In genomic region chr1:120757283-120757821, GRCm38 (mm10) we compare ENCODE assay signal across 10 mouse cellular contexts.
DNase-seq lines count a peak whose midpoint lies in the region; ATAC-seq and TF ChIP-seq lines count a peak whose summit lies in the region.
"Had no signal": no experiment of that assay in that cellular context is flagged by ENCODE, and none has a peak within 500 bp of the region (broad histone marks: within the 10 kb centered on the region; RNA-seq: fewer than 3 reads in every experiment).

No protein-coding gene starts in this region.

- no peaks in the 10 kb centered on the region for H3K27me3 ChIP-seq in intestine, postnatal 0 days (replicated peaks; ENCODE audit: control insufficient read depth, insufficient read depth, low read length)
- H3K27me3 ChIP-seq: CH12.LX had no signal

- intact Hi-C loops in heart, postnatal 25 days (cut with DNase I) = loop anchor here (10.0 kb wide), 1 partner anchor 153 kb away; the partner anchor contains the start of gene En1

- no peak for TF ChIP-seq CTCF in intestine, postnatal 0 days (IDR thresholded peaks at IDR 0.05; ENCODE audit: low read depth)

- H3K36me3 ChIP-seq in intestine, postnatal 0 days (ENCODE audit: control insufficient read depth, insufficient read depth) = no peaks in the 10 kb centered on the region
- H3K36me3 ChIP-seq: limb, embryonic 12.5 days had no signal

- WGBS in intestine, postnatal 0 days = 56% methylated on average over 9 of the region's 9 CpGs

- no peak overlapping the region for H3K4me2 ChIP-seq in intestine, postnatal 0 days (replicated peaks; ENCODE audit: low read depth)
- H3K4me2 ChIP-seq: limb, embryonic 12.5 days had no signal

- no peak overlapping the region for H3K4me3 ChIP-seq in intestine, postnatal 0 days (ENCODE audit: low read depth, low read length)
- H3K4me3 ChIP-seq: limb, embryonic 12.5 days had no signal

- H3K9ac ChIP-seq in intestine, postnatal 0 days (ENCODE audit: low read depth, low read length) = no peak overlapping the region
- H3K9ac ChIP-seq: limb, embryonic 12.5 days had no signal

- H3K9me3 ChIP-seq in intestine, postnatal 0 days (ENCODE audit: control insufficient read depth) = no peaks in the 10 kb centered on the region
- H3K9me3 ChIP-seq: limb, embryonic 12.5 days had no signal

- peak; percentile 97 for DNase-seq in heart, adult 11 months
- DNase-seq in heart, postnatal 25 days (ENCODE audit: low spot score) = no peak
- peak; percentile 82 for DNase-seq in adrenal gland, adult 2 months
- peak; percentile 43 to 61 for DNase-seq in gastrocnemius, postnatal 4 days (ENCODE audit: low spot score in 2 of 2)
- DNase-seq in lung, postnatal 10 days = peak; percentile 49
- DNase-seq in kidney, postnatal 25 days = no peak
- no peak for DNase-seq in layer of hippocampus, postnatal 10 days (ENCODE audit: low spot score in 2 of 2)

- H3K4me1 ChIP-seq in intestine, postnatal 0 days (replicated peaks; ENCODE audit: control insufficient read depth, insufficient read depth, low read length) = no peaks in the 10 kb centered on the region

- no peak for ATAC-seq in intestine, postnatal 0 days

- no peak overlapping the region for H3K27ac ChIP-seq in intestine, postnatal 0 days (ENCODE audit: low read depth, low read length)
- H3K27ac ChIP-seq: limb, embryonic 12.5 days had no signal

Comparison
In these comparisons a context has a peak if more than half of its experiments do, and no peak if none do; other contexts are left out.
1. DNase-seq: peak in heart, adult 11 months (single experiment), adrenal gland, adult 2 months (single experiment), gastrocnemius, postnatal 4 days (2 of 2) and lung, postnatal 10 days (single experiment); none in heart, postnatal 25 days (single experiment), kidney, postnatal 25 days (0 of 2) and layer of hippocampus, postnatal 10 days (0 of 2).